Comparison of ENCODE assay signal across 8 mouse cellular contexts in genomic region chr1:126407886-126408285, GRCm38 (mm10).
A peak's percentile ranks its signal among the peaks of the same experiment; 100 is the strongest.
DNase-seq lines count a peak whose midpoint lies in the region; ATAC-seq and TF ChIP-seq lines count a peak whose summit lies in the region.
"Had no signal": no experiment of that assay in that cellular context is flagged by ENCODE, and none has a peak within 500 bp of the region (broad histone marks: within the 10 kb centered on the region; RNA-seq: fewer than 3 reads in every experiment).

No protein-coding gene starts in this region.

- H3K9ac ChIP-seq in liver, embryonic 14.5 days (replicated peaks), result no peak overlapping the region
- H3K9ac ChIP-seq: neural tube, embryonic 13.5 days had no signal

- H3K36me3 ChIP-seq in liver, embryonic 14.5 days (replicated peaks; ENCODE audit: control insufficient read depth, insufficient read depth, low read depth), result no peaks in the 10 kb centered on the region
- no peaks in the 10 kb centered on the region for H3K36me3 ChIP-seq in splenic B cell, adult 2 months (ENCODE audit: control insufficient read depth, insufficient read depth, low read length, poor library complexity, severe bottlenecking)
- H3K36me3 ChIP-seq: neural tube, embryonic 13.5 days had no signal

- no peak for ATAC-seq in liver, embryonic 14.5 days (ENCODE audit: insufficient read depth)

- H3K4me3 ChIP-seq in liver, embryonic 14.5 days (ENCODE audit: insufficient read depth in 1 of 2, low read depth in 2 of 2, low read length in 2 of 2), result no peak overlapping the region
- H3K4me3 ChIP-seq: neural tube, embryonic 13.5 days had no signal

- H3K4me2 ChIP-seq in liver, embryonic 14.5 days (ENCODE audit: low read depth), result no peak overlapping the region
- H3K4me2 ChIP-seq: neural tube, embryonic 13.5 days had no signal

- no peaks in the 10 kb centered on the region for H3K9me3 ChIP-seq in liver, embryonic 14.5 days (ENCODE audit: control insufficient read depth, low read length)
- H3K9me3 ChIP-seq: neural tube, embryonic 13.5 days had no signal

- H3K27me3 ChIP-seq in liver, embryonic 14.5 days (ENCODE audit: control insufficient read depth, insufficient read depth, low read length), result no peaks in the 10 kb centered on the region
- H3K27me3 ChIP-seq in splenic B cell, adult 2 months (ENCODE audit: control insufficient read depth, insufficient read depth, low read length, poor library complexity, severe bottlenecking), result no peaks in the 10 kb centered on the region
- H3K27me3 ChIP-seq: neural tube, embryonic 13.5 days had no signal

- intact Hi-C loops in heart, postnatal 10 days (cut with DNase I), result no loop called here

- WGBS in liver, embryonic 14.5 days (ENCODE audit: insufficient replicate concordance), result 5% methylated on average over 4 of the region's 4 CpGs

- DNase-seq in layer of hippocampus, adult 11-12 months (ENCODE audit: low spot score), result peak; percentile 58
- no peak for DNase-seq in layer of hippocampus, adult 9-11 months
- DNase-seq in NIH3T3 (ENCODE audit: low read depth), result peak; percentile 52
- peak; percentile 75 for DNase-seq in adrenal gland, postnatal 14 days
- DNase-seq in heart, postnatal 10 days, result peak; percentile 15 to 33
- no peak for DNase-seq in liver, embryonic 14.5 days (ENCODE audit: low read depth in 3 of 3, low spot score in 3 of 3)
- DNase-seq in splenic B cell, adult 2 months (ENCODE audit: low read depth, low spot score), result peak; percentile 32

- no peaks in the 10 kb centered on the region for H3K4me1 ChIP-seq in liver, embryonic 14.5 days (replicated peaks; ENCODE audit: control insufficient read depth in 2 of 2, insufficient read depth in 2 of 2, low read length in 1 of 2)
- H3K4me1 ChIP-seq: neural tube, embryonic 13.5 days had no signal

- TF ChIP-seq EP300 in liver, embryonic 14.5 days (IDR thresholded peaks at IDR 0.05; ENCODE audit: low read depth), result no peak

- H3K27ac ChIP-seq in liver, embryonic 14.5 days, result no peak overlapping the region
- H3K27ac ChIP-seq: neural tube, embryonic 13.5 days had no signal

- TF ChIP-seq CTCF in liver, embryonic 14.5 days (IDR thresholded peaks at IDR 0.05; ENCODE audit: low read depth), result peak; percentile 73

Comparison
In these comparisons a context has a peak if more than half of its experiments do, and no peak if none do; other contexts are left out.
1. DNase-seq: peak in layer of hippocampus, adult 11-12 months (single experiment), NIH3T3 (single experiment), adrenal gland, postnatal 14 days (single experiment), heart, postnatal 10 days (2 of 2) and splenic B cell, adult 2 months (single experiment); none in layer of hippocampus, adult 9-11 months (single experiment) and liver, embryonic 14.5 days (0 of 3).